Mouse (Mus musculus) forebrain, embryonic 15.5 days (tissue): ENCODE measurements around the gene Ccl20. TPM values are rescaled to one million over a fixed set of nuclear protein-coding genes. Genes with fewer than 3 reads are reported as not detected.

Source experiments
- ATAC-seq: fragments of 200-750 bp; cut with Nextera tagmentation; replicated peaks from 2 replicates; pipeline ENCODE4 v1.8.0; 2017; ENCODE audit warnings: mild to moderate bottlenecking, moderate TSS enrichment, moderate library complexity
- H3K27ac ChIP-seq: fragments of 300-500 bp; sonication (generic); replicated peaks from 2 replicates; pipeline ENCODE4 v1.5.1; 2015; ENCODE audit warnings: mild to moderate bottlenecking, inconsistent platforms
- H3K27me3 ChIP-seq: fragments of 300-500 bp; sonication (generic); 2 replicates; pipeline ENCODE4 v1.6.1; 2015; ENCODE audit warnings: inconsistent platforms
- H3K36me3 ChIP-seq: fragments of 300-500 bp; sonication (generic); 2 replicates; pipeline ENCODE4 v1.6.1; 2015; ENCODE audit warnings: mild to moderate bottlenecking, inconsistent platforms
- H3K4me1 ChIP-seq: fragments of 300-500 bp; sonication (generic); 2 replicates; pipeline ENCODE4 v1.6.1; 2015; ENCODE audit warnings: inconsistent platforms
- H3K4me2 ChIP-seq: fragments of 300-500 bp; sonication (generic); replicated peaks from 2 replicates; pipeline ENCODE4 v1.6.1; 2015; ENCODE audit warnings: mild to moderate bottlenecking, inconsistent platforms
- H3K4me3 ChIP-seq: fragments of 300-500 bp; sonication (generic); 2 replicates; pipeline ENCODE4 v1.5.1; 2015; ENCODE audit warnings: mild to moderate bottlenecking, inconsistent platforms
- H3K9ac ChIP-seq: fragments of 300-500 bp; sonication (generic); replicated peaks from 2 replicates; pipeline ENCODE4 v1.6.1; 2015; ENCODE audit warnings: mild to moderate bottlenecking, inconsistent platforms
- H3K9me3 ChIP-seq: fragments of 300-500 bp; sonication (generic); 2 replicates; pipeline ENCODE4 v1.6.1; 2016; ENCODE audit warnings: inconsistent platforms
- WGBS: fragments of 180-500 bp; shearing (Covaris S2); methylation state at CpG from one replicate; pipeline ENCODE4 v1.1.7; 2015; ENCODE audit warnings: mixed read lengths; 5-methylcytosine and 5-hydroxymethylcytosine counted together
- polyA plus RNA-seq: library from polyadenylated mRNA; unstranded; fragments of >200 nt; fragmentation: Nextera tagmentation; extraction: Ambion mirVana; gene quantifications from 2 replicates; pipeline ENCODE4 v1.2.1, GENCODE M21; 2015

The Ccl20 gene
- polyA plus RNA-seq, 1 experiment from 2014 or later: not detected

DNA sequence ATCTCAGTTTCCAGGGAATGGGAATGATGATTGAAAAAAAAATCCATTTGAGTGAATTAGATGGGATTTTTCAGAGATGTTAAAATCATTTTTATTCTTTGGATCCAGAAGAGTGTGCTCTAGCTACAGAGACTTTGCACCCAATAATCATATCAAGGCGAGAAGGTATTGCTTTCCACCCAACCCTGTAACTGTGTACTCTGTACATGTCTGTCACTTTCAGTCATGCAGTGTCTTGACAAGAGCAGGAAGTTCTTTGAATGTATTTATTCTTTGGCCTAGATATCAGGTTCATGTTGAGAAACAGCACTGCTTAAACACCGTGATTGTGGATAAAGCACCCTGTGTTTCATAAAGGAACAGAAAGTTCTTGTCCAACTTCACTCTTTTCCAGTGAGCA, 30.0 kb downstream of the Ccl20 start:
- H3K27me3 ChIP-seq: no peaks in the 10 kb centered on the region
- ATAC-seq: no peak
- no peaks in the 10 kb centered on the region for H3K9me3 ChIP-seq
- no peaks in the 10 kb centered on the region for H3K36me3 ChIP-seq
- H3K4me1 ChIP-seq: no peaks in the 10 kb centered on the region
- no peak overlapping the region for H3K4me3 ChIP-seq
- H3K9ac ChIP-seq: no peak overlapping the region
- H3K4me2 ChIP-seq: no peak overlapping the region
- H3K27ac ChIP-seq: no peak overlapping the region
- 96% methylated on average over 2 of the region's 2 CpGs for WGBS

DNA sequence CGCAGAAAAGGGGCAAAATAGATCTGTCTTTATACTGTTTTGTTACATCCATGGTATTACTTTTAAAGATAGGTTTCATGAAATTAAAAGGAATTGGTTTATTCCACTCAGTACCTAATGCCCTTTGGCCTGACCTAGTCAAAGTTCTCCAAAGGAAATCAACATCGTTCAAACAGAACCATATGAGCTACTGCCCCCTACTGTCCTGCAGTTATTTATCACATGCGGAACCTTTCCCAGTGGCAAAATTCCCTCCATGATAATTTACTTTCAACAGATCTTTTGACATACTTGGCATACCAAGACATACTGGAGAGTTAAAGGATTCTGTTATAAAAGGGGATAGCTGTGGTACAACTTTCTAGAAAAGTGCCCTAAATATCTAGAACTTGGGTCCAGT, 33.7 kb downstream of the Ccl20 start:
- H3K36me3 ChIP-seq: no peaks in the 10 kb centered on the region
- no peaks in the 10 kb centered on the region for H3K4me1 ChIP-seq
- no peak overlapping the region for H3K27ac ChIP-seq
- WGBS: 70% methylated on average over 3 of the region's 3 CpGs
- H3K9me3 ChIP-seq: no peaks in the 10 kb centered on the region
- H3K4me2 ChIP-seq: no peak overlapping the region
- H3K9ac ChIP-seq: no peak overlapping the region
- no peaks in the 10 kb centered on the region for H3K27me3 ChIP-seq
- ATAC-seq: no peak
- no peak overlapping the region for H3K4me3 ChIP-seq

DNA sequence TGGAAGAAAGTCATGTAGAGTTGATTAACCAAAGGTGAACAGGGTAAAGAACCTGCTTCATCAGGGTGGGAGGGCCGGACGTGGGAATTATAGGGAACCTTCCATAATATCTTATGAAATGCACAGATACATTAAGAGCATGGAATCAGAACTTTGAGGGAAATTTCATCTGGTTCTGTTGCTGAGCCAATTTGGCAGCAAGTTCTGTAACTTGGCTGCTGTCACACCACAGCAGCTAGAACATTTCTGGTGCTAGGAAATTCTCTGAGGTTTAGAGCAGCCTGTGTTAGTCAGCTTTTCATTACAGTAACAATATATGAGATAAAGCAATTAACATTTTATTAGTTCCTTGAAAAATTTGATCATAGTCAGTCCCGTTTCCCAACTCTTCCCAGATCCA, 36.4 kb downstream of the Ccl20 start:
- 86% methylated on average over 3 of the region's 3 CpGs for WGBS
- no peak overlapping the region for H3K4me2 ChIP-seq
- no peaks in the 10 kb centered on the region for H3K4me1 ChIP-seq
- H3K27ac ChIP-seq: no peak overlapping the region
- no peak overlapping the region for H3K4me3 ChIP-seq
- no peaks in the 10 kb centered on the region for H3K27me3 ChIP-seq
- no peaks in the 10 kb centered on the region for H3K9me3 ChIP-seq
- no peak for ATAC-seq
- H3K36me3 ChIP-seq: no peaks in the 10 kb centered on the region
- no peak overlapping the region for H3K9ac ChIP-seq

DNA sequence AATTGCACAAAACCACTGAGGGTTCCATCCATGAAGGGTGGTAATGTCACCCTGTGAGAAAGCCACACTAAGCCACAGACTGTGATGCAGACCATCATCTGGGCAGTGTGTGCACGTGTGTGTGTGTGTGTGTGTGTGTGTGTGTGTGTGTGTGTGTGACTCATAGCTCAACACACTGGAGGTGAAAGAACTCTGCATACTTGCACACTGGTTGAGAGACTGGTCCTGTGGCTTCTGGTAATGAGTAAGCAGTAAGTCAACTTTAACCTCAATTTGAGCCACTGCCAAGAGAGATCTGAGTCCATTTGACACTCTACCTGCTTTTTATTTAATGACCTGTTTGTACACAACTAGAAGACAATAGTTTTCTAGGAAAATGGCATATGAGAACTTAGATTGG, 40.3 kb downstream of the Ccl20 start:
- no peak for ATAC-seq
- H3K27me3 ChIP-seq: no peaks in the 10 kb centered on the region
- WGBS: 64% methylated on average over 1 of the region's 1 CpGs
- no peaks in the 10 kb centered on the region for H3K36me3 ChIP-seq
- no peak overlapping the region for H3K9ac ChIP-seq
- H3K4me3 ChIP-seq: no peak overlapping the region
- no peak overlapping the region for H3K4me2 ChIP-seq
- H3K4me1 ChIP-seq: peaks cover 6% of the 10 kb centered on the region; the same call in 1 of the 2 replicates
- H3K9me3 ChIP-seq: no peaks in the 10 kb centered on the region
- H3K27ac ChIP-seq: no peak overlapping the region

DNA sequence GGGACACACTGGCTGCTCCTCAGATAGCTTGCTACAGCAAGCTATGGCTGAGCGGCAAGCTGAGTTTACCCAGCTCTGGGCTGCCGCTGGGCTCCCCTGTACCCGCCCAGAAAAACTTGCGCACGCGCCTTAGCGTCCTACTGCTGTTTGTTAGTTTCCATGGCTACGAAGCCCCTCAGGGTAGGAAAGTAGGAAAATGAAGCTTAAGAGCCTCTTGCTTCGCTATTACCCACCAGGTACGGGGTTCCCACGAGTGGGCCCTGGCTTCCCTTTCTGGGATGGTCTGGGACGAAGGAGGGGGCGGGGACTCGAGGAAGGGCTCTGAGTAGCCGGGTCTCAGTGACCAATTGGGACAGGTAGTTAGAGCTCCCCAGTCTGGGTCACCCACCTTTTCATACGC, 43.0 kb downstream of the Ccl20 start, which contains the start of gene Daw1:
Gene Daw1 (plus strand): TSS at position 150 of the 400 bp plus-strand sequence.
- peak; percentile 99 for ATAC-seq
- Histone ChIP-seq H3K4me1 (peaks cover 6% of the 10 kb centered on the region; the same call in 1 of the 2 replicates), H3K27ac (no peak within 1 kb of the TSS), H3K9me3 (no peaks in the 10 kb centered on the region), H3K36me3 (no peaks in the 10 kb centered on the region), H3K9ac (peak within 1 kb of the TSS; percentile 42; the same call in 1 of the 2 replicates), H3K4me3 (peak within 1 kb of the TSS; percentile 48), H3K4me2 (peak within 1 kb of the TSS; percentile 69), H3K27me3 (no peaks in the 10 kb centered on the region)
- 0% methylated on average over 16 of the region's 16 CpGs for WGBS

DNA sequence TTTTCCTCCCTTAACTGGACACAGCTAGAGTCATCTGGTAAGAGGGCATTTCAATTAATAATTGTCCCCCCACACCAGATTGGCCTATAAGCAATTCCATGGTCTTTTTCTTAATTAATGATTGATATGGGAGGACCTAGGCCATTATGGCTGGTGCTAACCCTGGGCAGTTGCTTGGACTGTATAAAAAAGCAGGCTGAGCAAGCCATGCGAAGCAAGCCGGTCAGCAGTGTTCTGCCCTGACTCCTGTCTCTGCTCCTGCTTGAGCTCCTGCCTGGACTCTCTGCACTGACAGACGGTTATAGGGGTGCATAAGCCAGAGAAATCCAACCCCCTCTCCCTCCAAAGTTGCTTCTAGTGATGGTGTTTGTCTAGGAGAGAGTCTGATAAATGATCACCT, 45.1 kb downstream of the Ccl20 start:
- Histone ChIP-seq H3K27ac (no peak overlapping the region), H3K4me3 (no peak overlapping the region), H3K4me2 (no peak overlapping the region), H3K9ac (no peak overlapping the region), H3K4me1 (peaks cover 6% of the 10 kb centered on the region; the same call in 1 of the 2 replicates), H3K9me3 (no peaks in the 10 kb centered on the region), H3K27me3 (no peaks in the 10 kb centered on the region), H3K36me3 (no peaks in the 10 kb centered on the region)
- no peak for ATAC-seq
- 79% methylated on average over 3 of the region's 3 CpGs for WGBS

DNA sequence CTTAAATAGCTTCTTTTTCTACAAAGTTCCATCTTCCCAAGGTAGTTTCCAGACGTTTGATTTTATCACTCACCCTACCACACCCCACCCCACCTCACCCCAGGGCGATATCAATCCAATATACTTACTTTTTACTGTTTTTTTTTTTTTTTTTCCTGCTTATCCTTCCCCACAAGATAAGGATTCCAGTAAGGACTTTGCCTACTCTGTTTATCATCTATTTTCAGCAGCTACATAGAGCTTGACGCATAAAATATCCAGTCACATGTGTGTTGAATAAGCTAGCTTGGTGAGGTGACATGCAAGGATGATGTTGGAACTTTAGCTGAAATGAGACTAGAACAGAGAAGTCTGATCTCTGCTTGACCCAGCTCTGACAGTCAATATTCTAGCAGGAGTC, 47.5 kb downstream of the Ccl20 start:
- no peak overlapping the region for H3K9ac ChIP-seq
- no peak overlapping the region for H3K27ac ChIP-seq
- no peaks in the 10 kb centered on the region for H3K36me3 ChIP-seq
- H3K4me1 ChIP-seq: peaks cover 6% of the 10 kb centered on the region; the same call in 1 of the 2 replicates
- ATAC-seq: no peak
- no peak overlapping the region for H3K4me3 ChIP-seq
- H3K27me3 ChIP-seq: no peaks in the 10 kb centered on the region
- 88% methylated on average over 3 of the region's 3 CpGs for WGBS
- no peaks in the 10 kb centered on the region for H3K9me3 ChIP-seq
- H3K4me2 ChIP-seq: no peak overlapping the region

Other genes with a start within 250 kb of the Ccl20 start
- not detected in 2 replicates for gene A030005L19Rik, start 203.4 kb upstream of the Ccl20 start, polyA plus RNA-seq
- gene A030014E15Rik, start 191.8 kb upstream of the Ccl20 start, polyA plus RNA-seq: not detected in 2 replicates
- not detected in 2 replicates for gene Gm6217, start 185.4 kb upstream of the Ccl20 start, polyA plus RNA-seq
- not detected in 2 replicates for gene A030003K21Rik, start 173.4 kb upstream of the Ccl20 start, polyA plus RNA-seq
- not detected in 2 replicates for gene Gm7544, start 160.8 kb upstream of the Ccl20 start, polyA plus RNA-seq
- not detected in 2 replicates for gene Gm47955, start 156.5 kb upstream of the Ccl20 start, polyA plus RNA-seq
- gene Gm47959, start 116.2 kb upstream of the Ccl20 start, polyA plus RNA-seq: not detected in 2 replicates
- 0.55 and 0.81 TPM in 2 replicates for gene Slc19a3, start 78.3 kb upstream of the Ccl20 start, polyA plus RNA-seq
- not detected in 2 replicates for gene Krtap28-10, start 74.3 kb upstream of the Ccl20 start, polyA plus RNA-seq
- not detected in 2 replicates for gene Gm47969, start 71.8 kb upstream of the Ccl20 start, polyA plus RNA-seq
- gene A030005K14Rik, start 57.4 kb upstream of the Ccl20 start, polyA plus RNA-seq: not detected in 2 replicates
- gene Krtap28-13, start 55.8 kb upstream of the Ccl20 start, polyA plus RNA-seq: not detected in 2 replicates
- 0.36 and 1.2 TPM in 2 replicates for gene Daw1, start 43.0 kb downstream of the Ccl20 start, polyA plus RNA-seq